Mouse (Mus musculus): Measurements from ENCODE around the gene Ssh2. TPM values are rescaled to one million over a fixed set of nuclear protein-coding genes. Genes with fewer than 3 reads are reported as not detected.

The Ssh2 gene
- polyA plus RNA-seq, 1 experiment from 2014 or later: 20.2 TPM

GRCm38 (mm10) chr11:77349698-77350097 lies 133.6 kb downstream of the Ssh2 start:
- Histone ChIP-seq H3K27ac (ENCODE audit: low read length) (no peak overlapping the region), H3K9me3 (replicated peaks; ENCODE audit: control insufficient read depth, low read length, poor library complexity, severe bottlenecking) (no peaks in the 10 kb centered on the region), H3K36me3 (ENCODE audit: control insufficient read depth, insufficient read depth, low read length) (no peaks in the 10 kb centered on the region), H3K4me2 (ENCODE audit: low read length) (no peak overlapping the region), H3K27me3 (ENCODE audit: control insufficient read depth, insufficient read depth, low read depth, low read length) (no peaks in the 10 kb centered on the region; the same call in 1 of the 2 replicates), H3K4me3 (ENCODE audit: low read depth, low read length) (no peak overlapping the region), H3K9ac (ENCODE audit: low read depth, low read length) (no peak overlapping the region), H3K4me1 (ENCODE audit: control insufficient read depth, insufficient read depth, low read length) (peaks cover 12% of the 10 kb centered on the region)
- 79% methylated on average over 2 of the region's 2 CpGs for WGBS
- no peak for ATAC-seq

GRCm38 (mm10) chr11:77355055-77355454 lies 139.0 kb downstream of the Ssh2 start:
- H3K9me3 ChIP-seq (replicated peaks; ENCODE audit: control insufficient read depth, low read length, poor library complexity, severe bottlenecking): no peaks in the 10 kb centered on the region
- WGBS: 92% methylated on average over 3 of the region's 3 CpGs
- no peak for ATAC-seq
- no peaks in the 10 kb centered on the region for H3K36me3 ChIP-seq (ENCODE audit: control insufficient read depth, insufficient read depth, low read length)
- H3K27me3 ChIP-seq (ENCODE audit: control insufficient read depth, insufficient read depth, low read depth, low read length): no peaks in the 10 kb centered on the region
- no peak overlapping the region for H3K27ac ChIP-seq (ENCODE audit: low read length)
- H3K9ac ChIP-seq (ENCODE audit: low read depth, low read length): no peak overlapping the region
- H3K4me3 ChIP-seq (ENCODE audit: low read depth, low read length): no peak overlapping the region
- no peaks in the 10 kb centered on the region for H3K4me1 ChIP-seq (ENCODE audit: control insufficient read depth, insufficient read depth, low read length)
- H3K4me2 ChIP-seq (ENCODE audit: low read length): no peak overlapping the region

- Histone ChIP-seq H3K4me3 (ENCODE audit: low read depth, low read length) (no peak overlapping the region), H3K9ac (ENCODE audit: low read depth, low read length) (no peak overlapping the region), H3K27me3 (ENCODE audit: control insufficient read depth, insufficient read depth, low read depth, low read length) (no peaks in the 10 kb centered on the region), H3K27ac (ENCODE audit: low read length) (no peak overlapping the region), H3K4me2 (ENCODE audit: low read length) (no peak overlapping the region), H3K4me1 (ENCODE audit: control insufficient read depth, insufficient read depth, low read length) (no peaks in the 10 kb centered on the region), H3K9me3 (replicated peaks; ENCODE audit: control insufficient read depth, low read length, poor library complexity, severe bottlenecking) (no peaks in the 10 kb centered on the region), H3K36me3 (ENCODE audit: control insufficient read depth, insufficient read depth, low read length) (no peaks in the 10 kb centered on the region)
- ATAC-seq: no peak
- 100% methylated on average over 1 of the region's 1 CpGs for WGBS
These were observed 141.8 kb downstream of the Ssh2 start for GRCm38 (mm10) chr11:77357839-77358238.

- Histone ChIP-seq H3K36me3 (ENCODE audit: control insufficient read depth, insufficient read depth, low read length) (no peaks in the 10 kb centered on the region), H3K9ac (ENCODE audit: low read depth, low read length) (no peak overlapping the region), H3K4me2 (ENCODE audit: low read length) (no peak overlapping the region), H3K4me3 (ENCODE audit: low read depth, low read length) (no peak overlapping the region), H3K4me1 (ENCODE audit: control insufficient read depth, insufficient read depth, low read length) (no peaks in the 10 kb centered on the region), H3K27me3 (ENCODE audit: control insufficient read depth, insufficient read depth, low read depth, low read length) (no peaks in the 10 kb centered on the region), H3K9me3 (replicated peaks; ENCODE audit: control insufficient read depth, low read length, poor library complexity, severe bottlenecking) (no peaks in the 10 kb centered on the region), H3K27ac (ENCODE audit: low read length) (no peak overlapping the region)
- ATAC-seq: no peak
- 83% methylated on average over 2 of the region's 2 CpGs for WGBS
These were observed 147.4 kb downstream of the Ssh2 start for GRCm38 (mm10) chr11:77363476-77363875.

GRCm38 (mm10) chr11:77364376-77364775 lies 148.3 kb downstream of the Ssh2 start:
- Histone ChIP-seq H3K36me3 (ENCODE audit: control insufficient read depth, insufficient read depth, low read length) (no peaks in the 10 kb centered on the region), H3K4me3 (ENCODE audit: low read depth, low read length) (no peak overlapping the region), H3K27me3 (ENCODE audit: control insufficient read depth, insufficient read depth, low read depth, low read length) (no peaks in the 10 kb centered on the region), H3K9me3 (replicated peaks; ENCODE audit: control insufficient read depth, low read length, poor library complexity, severe bottlenecking) (no peaks in the 10 kb centered on the region), H3K9ac (ENCODE audit: low read depth, low read length) (no peak overlapping the region), H3K27ac (ENCODE audit: low read length) (no peak overlapping the region), H3K4me2 (ENCODE audit: low read length) (no peak overlapping the region), H3K4me1 (ENCODE audit: control insufficient read depth, insufficient read depth, low read length) (no peaks in the 10 kb centered on the region)
- WGBS: 78% methylated on average over 1 of the region's 1 CpGs
- ATAC-seq: no peak

- H3K27ac ChIP-seq (ENCODE audit: low read length): no peak overlapping the region
- WGBS: 91% methylated on average over 6 of the region's 6 CpGs
- no peak for ATAC-seq
These were observed 149.8 kb downstream of the Ssh2 start for GRCm38 (mm10) chr11:77365706-77366386.

GRCm38 (mm10) chr11:77367541-77368270 lies 151.6 kb downstream of the Ssh2 start:
- WGBS: 96% methylated on average over 9 of the region's 9 CpGs

More at GRCm38 (mm10) chr11:77365706-77366386, 149.8 kb downstream of the Ssh2 start:
- no peaks in the 10 kb centered on the region for H3K36me3 ChIP-seq (ENCODE audit: control insufficient read depth, insufficient read depth, low read length)
- H3K4me2 ChIP-seq (ENCODE audit: low read length): no peak overlapping the region
- no peak overlapping the region for H3K9ac ChIP-seq (ENCODE audit: low read depth, low read length)
- no peaks in the 10 kb centered on the region for H3K27me3 ChIP-seq (ENCODE audit: control insufficient read depth, insufficient read depth, low read depth, low read length)
- no peaks in the 10 kb centered on the region for H3K9me3 ChIP-seq (replicated peaks; ENCODE audit: control insufficient read depth, low read length, poor library complexity, severe bottlenecking)
- no peak overlapping the region for H3K4me3 ChIP-seq (ENCODE audit: low read depth, low read length)
- H3K4me1 ChIP-seq (ENCODE audit: control insufficient read depth, insufficient read depth, low read length): no peaks in the 10 kb centered on the region

GRCm38 (mm10) chr11:77369188-77369840 lies 153.2 kb downstream of the Ssh2 start:
- no peaks in the 10 kb centered on the region for H3K4me1 ChIP-seq (ENCODE audit: control insufficient read depth, insufficient read depth, low read length)
- no peak for ATAC-seq
- no peak overlapping the region for H3K4me3 ChIP-seq (ENCODE audit: low read depth, low read length)
- H3K36me3 ChIP-seq (ENCODE audit: control insufficient read depth, insufficient read depth, low read length): no peaks in the 10 kb centered on the region
- WGBS: 83% methylated on average over 2 of the region's 2 CpGs
- H3K9me3 ChIP-seq (replicated peaks; ENCODE audit: control insufficient read depth, low read length, poor library complexity, severe bottlenecking): no peaks in the 10 kb centered on the region
- H3K27me3 ChIP-seq (ENCODE audit: control insufficient read depth, insufficient read depth, low read depth, low read length): no peaks in the 10 kb centered on the region
- no peak overlapping the region for H3K9ac ChIP-seq (ENCODE audit: low read depth, low read length)
- no peak overlapping the region for H3K27ac ChIP-seq (ENCODE audit: low read length)
- no peak overlapping the region for H3K4me2 ChIP-seq (ENCODE audit: low read length)

More at GRCm38 (mm10) chr11:77367541-77368270, 151.6 kb downstream of the Ssh2 start:
- Histone ChIP-seq H3K4me2 (ENCODE audit: low read length) (no peak overlapping the region), H3K4me1 (ENCODE audit: control insufficient read depth, insufficient read depth, low read length) (no peaks in the 10 kb centered on the region), H3K27ac (ENCODE audit: low read length) (no peak overlapping the region), H3K9me3 (replicated peaks; ENCODE audit: control insufficient read depth, low read length, poor library complexity, severe bottlenecking) (no peaks in the 10 kb centered on the region), H3K27me3 (ENCODE audit: control insufficient read depth, insufficient read depth, low read depth, low read length) (no peaks in the 10 kb centered on the region), H3K9ac (ENCODE audit: low read depth, low read length) (no peak overlapping the region), H3K4me3 (ENCODE audit: low read depth, low read length) (no peak overlapping the region), H3K36me3 (ENCODE audit: control insufficient read depth, insufficient read depth, low read length) (no peaks in the 10 kb centered on the region)
- no peak for ATAC-seq

- no peaks in the 10 kb centered on the region for H3K36me3 ChIP-seq (ENCODE audit: control insufficient read depth, insufficient read depth, low read length)
- no peak overlapping the region for H3K4me3 ChIP-seq (ENCODE audit: low read depth, low read length)
- no peak overlapping the region for H3K9ac ChIP-seq (ENCODE audit: low read depth, low read length)
- H3K4me1 ChIP-seq (ENCODE audit: control insufficient read depth, insufficient read depth, low read length): no peaks in the 10 kb centered on the region
- H3K9me3 ChIP-seq (replicated peaks; ENCODE audit: control insufficient read depth, low read length, poor library complexity, severe bottlenecking): no peaks in the 10 kb centered on the region
- ATAC-seq: no peak
- H3K4me2 ChIP-seq (ENCODE audit: low read length): no peak overlapping the region
- H3K27ac ChIP-seq (ENCODE audit: low read length): no peak overlapping the region
- no peaks in the 10 kb centered on the region for H3K27me3 ChIP-seq (ENCODE audit: control insufficient read depth, insufficient read depth, low read depth, low read length)
- WGBS: 79% methylated on average over 2 of the region's 2 CpGs
These were observed 153.7 kb downstream of the Ssh2 start for GRCm38 (mm10) chr11:77369841-77370191.
